Mouse (Mus musculus) spleen, adult 2 months (tissue): Measurements from ENCODE around the gene Creb3. TPM values are rescaled to one million over a fixed set of nuclear protein-coding genes. Genes with fewer than 3 reads are reported as not detected.

Experiments used
- DNase-seq, 2 experiments: peaks; one replicate each; pipeline versions ENCODE4 v3.0.0 to v3.0.0-alpha.2; 2012 to 2021; ENCODE audit warnings: low spot score in 2 of 2, low read depth in 1 of 2
- H3K27ac ChIP-seq: fragments of 200-500 bp; 2 replicates; pipeline ENCODE4 v1.5.1; 2012; ENCODE audit warnings: low read length, inconsistent platforms; ENCODE audit not compliant: insufficient read depth
- H3K27me3 ChIP-seq: fragments of 200-500 bp; 2 replicates; pipeline ENCODE4 v1.6.1; 2012; ENCODE audit warnings: mild to moderate bottlenecking, moderate library complexity, low read length, inconsistent platforms; ENCODE audit not compliant: control insufficient read depth, insufficient read depth
- H3K36me3 ChIP-seq: fragments of 200-500 bp; 2 replicates; pipeline ENCODE4 v1.6.1; 2012; ENCODE audit warnings: mild to moderate bottlenecking, low read length, inconsistent platforms; ENCODE audit not compliant: control insufficient read depth, insufficient read depth
- H3K4me1 ChIP-seq: fragments of 200-500 bp; 2 replicates; pipeline ENCODE4 v1.6.1; 2011; ENCODE audit warnings: inconsistent platforms; ENCODE audit not compliant: control insufficient read depth, insufficient read depth, insufficient read length
- H3K4me3 ChIP-seq: fragments of 200-500 bp; 2 replicates; pipeline ENCODE4 v1.5.1; 2011; ENCODE audit warnings: mild to moderate bottlenecking, inconsistent platforms; ENCODE audit not compliant: insufficient read depth, insufficient read length; ENCODE audit errors: extremely low read depth
- CTCF ChIP-seq: fragments of 200-500 bp; IDR thresholded peaks from 2 replicates; pipeline ENCODE4 v1.5.1; 2011; ENCODE audit warnings: mild to moderate bottlenecking, inconsistent platforms; ENCODE audit not compliant: insufficient read depth, insufficient read length, insufficient replicate concordance; ENCODE audit errors: extremely low read depth
- POLR2A ChIP-seq: fragments of 200-500 bp; IDR thresholded peaks from 2 replicates; pipeline ENCODE4 v1.6.1; 2011; ENCODE audit warnings: low read depth, low read length, inconsistent platforms
- WGBS: fragments of 180-500 bp; shearing (Covaris S2); methylation state at CpG from one replicate; pipeline ENCODE4 v1.1.7; 2018; 5-methylcytosine and 5-hydroxymethylcytosine counted together
- polyA plus RNA-seq: library from polyadenylated mRNA; depleted of rRNA; stranded (reverse); fragments of >200 nt; gene quantifications from 2 replicates; pipeline ENCODE4 v1.2.3, GENCODE M21; 2012

The Creb3 gene
- polyA plus RNA-seq, 1 experiment: 48.8 TPM

DNA sequence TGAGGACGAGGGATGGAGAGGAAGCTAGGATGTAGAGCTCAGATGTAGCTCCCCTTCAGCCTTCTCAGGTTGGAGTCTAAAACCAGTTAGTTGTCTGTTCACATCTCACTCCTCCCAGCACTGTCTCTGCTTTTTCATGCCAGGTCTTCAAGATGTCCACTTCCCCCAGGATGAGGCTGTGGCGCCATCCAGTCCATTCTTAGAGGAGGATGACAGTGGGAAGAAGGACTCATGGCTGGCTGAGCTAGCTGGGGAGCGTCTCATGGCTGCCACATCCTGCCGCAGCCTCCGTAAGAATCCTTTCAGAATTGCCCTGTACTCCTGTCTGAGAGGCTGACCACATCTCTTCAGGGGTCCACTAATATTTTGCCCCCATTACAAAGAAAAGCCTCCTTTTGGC is 18.6 kb downstream of the Creb3 start:
- H3K4me1 ChIP-seq: peaks cover 10% of the 10 kb centered on the region; the same call in 1 of the 2 replicates
- peaks cover 25% of the 10 kb centered on the region for H3K36me3 ChIP-seq
- TF ChIP-seq CTCF (no peak), POLR2A (no peak)
- no peak for DNase-seq
- no peak overlapping the region for H3K4me3 ChIP-seq
- no peak overlapping the region for H3K27ac ChIP-seq
- 95% methylated on average over 5 of the region's 5 CpGs for whole genome bisulfite sequencing
- no peaks in the 10 kb centered on the region for H3K27me3 ChIP-seq

DNA sequence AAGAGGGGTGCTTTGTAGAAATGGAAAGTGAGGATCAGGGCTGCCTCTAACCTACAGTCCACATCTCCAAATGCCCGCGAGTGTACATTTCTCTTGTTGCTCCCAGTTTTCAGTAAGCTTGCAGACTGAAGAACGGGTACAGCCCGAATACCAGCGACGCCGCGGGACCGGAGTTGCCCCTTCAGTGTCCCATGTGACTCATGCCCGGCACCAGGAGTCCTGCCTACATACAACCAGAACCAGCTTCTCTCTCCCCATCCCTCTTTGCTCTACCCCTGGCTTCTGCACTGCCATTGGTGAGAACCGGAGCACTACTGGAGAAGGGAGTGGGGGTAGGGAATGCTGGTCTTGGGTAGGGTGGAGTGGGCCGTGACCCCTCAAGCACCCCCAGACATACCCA is 19.2 kb downstream of the Creb3 start:
- Histone ChIP-seq H3K4me3 (no peak overlapping the region), H3K36me3 (peaks cover 25% of the 10 kb centered on the region), H3K4me1 (peaks cover 10% of the 10 kb centered on the region; the same call in 1 of the 2 replicates), H3K27ac (no peak overlapping the region), H3K27me3 (no peaks in the 10 kb centered on the region)
- WGBS: 98% methylated on average over 12 of the region's 12 CpGs
- TF ChIP-seq POLR2A (no peak), CTCF (no peak)
- no peak for DNase-seq

GRCm38 (mm10) chr4:43582241-43582640 is 20.1 kb downstream of the Creb3 start:
- H3K27ac ChIP-seq: no peak overlapping the region
- H3K36me3 ChIP-seq: peaks cover 25% of the 10 kb centered on the region
- peaks cover 3% of the 10 kb centered on the region; the same call in 1 of the 2 replicates for H3K4me1 ChIP-seq
- no peak for DNase-seq
- H3K27me3 ChIP-seq: no peaks in the 10 kb centered on the region
- TF ChIP-seq POLR2A: no peak
- TF ChIP-seq CTCF: no peak
- WGBS: 47% methylated on average over 5 of the region's 5 CpGs
- H3K4me3 ChIP-seq: no peak overlapping the region

- Histone ChIP-seq H3K4me3 (no peak overlapping the region), H3K27me3 (no peaks in the 10 kb centered on the region), H3K4me1 (peaks cover 2% of the 10 kb centered on the region; the same call in 1 of the 2 replicates), H3K36me3 (peaks cover 25% of the 10 kb centered on the region), H3K27ac (no peak overlapping the region)
- no peak for TF ChIP-seq CTCF
- TF ChIP-seq POLR2A: no peak
- WGBS: 72% methylated on average over 7 of the region's 7 CpGs
- DNase-seq: no peak
These were observed 21.3 kb downstream of the Creb3 start for GRCm38 (mm10) chr4:43583421-43583820.

DNA sequence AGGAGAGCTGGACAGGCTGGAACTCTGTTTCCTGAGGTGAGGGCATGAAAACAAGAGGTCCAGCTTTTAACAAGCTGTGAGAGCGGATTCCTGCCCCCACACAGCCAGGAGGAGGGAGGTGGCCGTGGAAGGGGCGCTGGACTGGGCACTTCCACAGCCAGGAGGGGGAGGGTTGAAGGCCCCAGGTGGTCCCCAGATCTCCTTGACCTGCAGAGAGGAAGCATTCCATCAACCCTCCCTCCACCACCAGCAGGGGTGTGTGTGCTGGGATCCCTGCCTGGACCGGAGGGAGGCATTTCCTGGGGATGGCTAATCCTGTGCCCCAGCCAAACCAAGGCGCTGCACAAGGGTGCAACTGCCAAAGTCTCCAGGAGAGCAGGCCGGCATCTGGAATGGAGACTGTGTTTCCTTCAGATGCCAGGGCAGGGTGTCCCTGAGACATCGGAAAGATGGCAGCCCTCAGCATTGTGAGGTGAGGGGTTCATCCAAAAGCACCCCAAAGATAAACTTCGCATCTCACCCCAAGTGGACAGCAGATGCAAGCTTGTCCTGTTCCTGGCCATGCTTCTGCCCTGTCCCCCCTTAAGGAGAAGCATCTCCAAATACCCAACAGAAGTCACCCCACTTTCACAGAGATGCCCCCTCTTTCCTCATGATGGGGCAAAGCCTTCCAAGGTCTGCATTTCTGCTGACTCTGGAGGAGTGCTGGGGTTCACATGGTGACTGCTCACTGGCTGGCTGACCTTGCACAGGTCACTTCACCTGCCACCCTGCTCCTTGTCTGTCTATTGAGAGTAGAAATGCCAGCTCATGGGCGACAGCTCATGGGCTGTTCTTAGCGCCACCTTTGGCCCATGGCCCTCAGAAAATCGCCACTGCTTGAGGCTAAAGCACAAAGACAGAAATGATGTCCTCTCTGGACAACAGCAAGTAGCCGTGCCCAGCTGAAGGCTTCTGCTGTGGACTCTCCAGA is 22.6 kb downstream of the Creb3 start, which contains the start of gene Msmp:
Gene Msmp, minus strand, starts transcription at position 51 of the 973 bp plus-strand sequence.
- Histone ChIP-seq H3K4me1 (no peaks in the 10 kb centered on the region; the same call in 1 of the 2 replicates), H3K4me3 (no peak within 1 kb of the TSS), H3K27me3 (no peaks in the 10 kb centered on the region), H3K27ac (no peak within 1 kb of the TSS), H3K36me3 (peaks cover 25% of the 10 kb centered on the region)
- TF ChIP-seq CTCF (no peak), POLR2A (no peak)
- WGBS: 87% methylated on average over 12 of the region's 12 CpGs
- no peak for DNase-seq

- Histone ChIP-seq H3K4me1 (no peaks in the 10 kb centered on the region), H3K36me3 (peaks cover 25% of the 10 kb centered on the region), H3K4me3 (no peak overlapping the region), H3K27ac (no peak overlapping the region), H3K27me3 (no peaks in the 10 kb centered on the region)
- no peak for TF ChIP-seq POLR2A
- TF ChIP-seq CTCF: no peak
- WGBS: 85% methylated on average over 10 of the region's 10 CpGs
- no peak for DNase-seq
These were observed 23.6 kb downstream of the Creb3 start for GRCm38 (mm10) chr4:43585682-43586081.

DNA sequence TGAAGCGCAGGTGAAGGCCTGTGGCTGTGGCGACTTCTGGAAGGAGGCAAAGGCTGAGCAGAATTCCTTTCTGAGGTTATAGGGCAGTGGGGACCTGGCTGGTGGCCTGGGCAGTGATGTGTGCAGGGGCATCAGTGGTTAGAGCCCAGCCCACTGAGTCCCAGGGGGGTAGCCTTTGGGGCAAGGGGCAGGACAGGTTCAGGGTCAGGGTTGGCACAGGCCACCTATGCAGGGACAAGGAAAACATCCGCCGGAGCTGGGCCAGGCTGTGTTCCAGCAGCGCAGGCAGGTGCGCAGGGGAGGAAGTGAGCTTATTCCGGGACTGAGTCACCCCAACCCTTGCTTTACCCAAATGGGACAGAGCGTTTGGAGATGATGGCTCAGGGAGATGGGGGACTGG is 24.3 kb downstream of the Creb3 start:
- Histone ChIP-seq H3K4me3 (no peak overlapping the region), H3K27ac (no peak overlapping the region), H3K4me1 (no peaks in the 10 kb centered on the region), H3K27me3 (no peaks in the 10 kb centered on the region), H3K36me3 (peaks cover 20% of the 10 kb centered on the region)
- DNase-seq: no peak
- TF ChIP-seq POLR2A (no peak), CTCF (no peak)
- 37% methylated on average over 8 of the region's 8 CpGs for WGBS
